Mouse (Mus musculus): Measurements from ENCODE around the gene H1fx. TPM values are rescaled to one million over a fixed set of nuclear protein-coding genes. Genes with fewer than 3 reads are reported as not detected.

The H1fx gene
- polyA plus RNA-seq, 1 experiment from 2014 or later = 43.6 TPM

DNA sequence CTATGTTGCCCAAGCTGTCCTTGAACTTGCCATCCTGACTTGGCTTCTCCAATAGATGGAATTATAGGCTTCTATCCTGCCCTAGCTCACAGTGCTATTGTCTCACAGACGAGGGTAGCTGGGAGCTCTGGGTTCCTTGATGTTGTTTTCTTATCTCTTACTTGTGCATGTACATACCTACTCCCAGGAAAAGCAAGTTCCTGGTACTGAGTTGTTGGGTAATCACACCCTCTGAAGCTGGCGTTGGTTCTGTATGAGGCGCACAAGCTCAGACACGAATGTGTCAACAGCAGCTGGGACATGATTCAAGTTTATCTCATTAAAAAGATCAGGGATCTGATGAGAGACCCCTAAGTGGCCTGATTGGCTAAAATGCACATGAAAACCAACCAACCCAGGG is 22.0 kb upstream of the H1fx start:
- Histone ChIP-seq H3K27me3 (no peaks in the 10 kb centered on the region), H3K4me1 (replicated peaks) (no peaks in the 10 kb centered on the region), H3K9me3 (no peaks in the 10 kb centered on the region), H3K4me3 (no peak overlapping the region), H3K4me2 (no peak overlapping the region), H3K27ac (replicated peaks) (no peak overlapping the region), H3K9ac (no peak overlapping the region), H3K36me3 (peaks cover 91% of the 10 kb centered on the region)
- no peak for ATAC-seq (ENCODE audit: low read depth)
- 89% methylated on average over 4 of the region's 4 CpGs for WGBS

DNA sequence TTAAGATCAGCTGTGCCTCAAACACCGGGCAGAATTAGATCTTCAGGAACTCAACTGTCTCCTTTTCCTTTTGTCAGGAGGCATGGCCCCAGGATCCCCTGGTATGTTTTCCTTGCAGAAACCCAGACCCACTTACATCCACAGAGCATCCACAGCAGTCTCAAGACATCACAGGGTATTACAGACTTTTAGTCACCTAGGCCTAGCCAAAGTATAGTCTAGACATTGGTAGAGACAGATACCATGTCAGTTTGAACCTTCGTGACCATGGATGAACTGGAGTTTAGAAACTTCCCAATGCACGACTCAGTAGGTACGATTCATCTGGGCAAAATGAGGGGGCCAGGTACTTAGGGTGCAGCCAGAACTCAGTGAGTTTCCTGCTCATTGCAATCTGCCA is 16.9 kb upstream of the H1fx start:
- Histone ChIP-seq H3K9ac (no peak overlapping the region), H3K27ac (replicated peaks) (no peak overlapping the region), H3K36me3 (peaks cover 52% of the 10 kb centered on the region), H3K4me2 (no peak overlapping the region), H3K27me3 (no peaks in the 10 kb centered on the region), H3K4me3 (no peak overlapping the region), H3K9me3 (no peaks in the 10 kb centered on the region), H3K4me1 (replicated peaks) (peaks cover 16% of the 10 kb centered on the region)
- 92% methylated on average over 4 of the region's 4 CpGs for WGBS
- ATAC-seq (ENCODE audit: low read depth) = no peak

DNA sequence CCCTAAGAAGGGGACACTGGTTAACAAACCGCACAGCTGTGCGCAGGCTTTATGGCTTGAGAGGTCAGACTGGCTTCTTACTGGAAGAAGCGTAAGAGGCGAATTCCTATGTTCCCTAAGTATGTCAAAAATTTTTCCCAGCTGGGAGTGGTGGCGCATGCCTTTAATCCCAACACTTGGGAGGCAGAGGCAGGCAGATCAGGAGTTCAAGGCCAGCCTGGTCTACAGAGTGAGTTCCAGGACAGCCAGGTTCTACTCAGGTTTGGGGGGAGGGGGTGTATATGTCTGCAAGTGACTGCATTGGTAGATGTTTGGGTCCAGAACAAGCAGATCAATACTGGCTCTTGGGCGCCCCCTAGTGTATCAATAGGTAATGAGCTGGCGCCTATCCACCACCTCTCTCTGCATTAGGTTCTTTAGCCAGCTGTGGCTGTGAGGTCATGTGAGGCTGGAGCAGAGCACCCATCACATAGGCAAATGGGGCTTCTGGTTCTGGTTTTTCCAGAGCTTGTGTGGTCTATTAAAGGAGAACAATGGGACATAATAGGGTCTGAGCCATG is 16.3 kb upstream of the H1fx start:
- H3K9ac ChIP-seq = no peak overlapping the region
- peak; percentile 10; the same call in 1 of the 2 replicates for ATAC-seq (ENCODE audit: low read depth)
- no peak overlapping the region for H3K4me3 ChIP-seq
- peaks cover 47% of the 10 kb centered on the region for H3K36me3 ChIP-seq
- 0 out of 2 replicates have a peak overlapping the region, but pooled peaks have one; percentile 23 for H3K27ac ChIP-seq (replicated peaks)
- no peaks in the 10 kb centered on the region for H3K27me3 ChIP-seq
- H3K4me2 ChIP-seq = no peak overlapping the region
- H3K9me3 ChIP-seq = no peaks in the 10 kb centered on the region
- WGBS = 61% methylated on average over 7 of the region's 7 CpGs
- H3K4me1 ChIP-seq (replicated peaks) = peaks cover 22% of the 10 kb centered on the region

DNA sequence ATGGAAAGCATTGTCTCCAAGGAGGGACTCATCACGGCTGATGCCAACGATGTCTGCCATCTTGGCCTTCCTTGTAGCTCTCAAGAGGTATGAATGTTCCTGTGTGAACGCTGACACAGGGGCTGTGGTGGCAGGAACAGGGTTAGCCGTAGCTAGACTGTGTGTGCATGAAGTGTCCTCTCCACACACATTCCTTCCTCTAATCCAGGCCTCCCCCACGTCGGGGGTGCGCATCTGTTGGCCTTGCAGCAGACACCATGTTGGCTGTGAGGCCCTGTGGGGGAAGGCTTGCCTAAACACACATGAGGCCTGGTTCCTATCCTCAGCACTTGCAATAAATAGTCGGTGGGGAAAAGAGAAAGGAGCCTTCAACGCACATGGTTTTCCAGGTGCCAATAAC is 15.2 kb upstream of the H1fx start:
- Histone ChIP-seq H3K27me3 (no peaks in the 10 kb centered on the region), H3K4me2 (no peak overlapping the region), H3K4me1 (replicated peaks) (peaks cover 34% of the 10 kb centered on the region), H3K9ac (no peak overlapping the region), H3K4me3 (no peak overlapping the region), H3K27ac (replicated peaks) (no peak overlapping the region), H3K36me3 (peaks cover 35% of the 10 kb centered on the region), H3K9me3 (no peaks in the 10 kb centered on the region)
- WGBS = 96% methylated on average over 9 of the region's 9 CpGs
- ATAC-seq (ENCODE audit: low read depth) = no peak

DNA sequence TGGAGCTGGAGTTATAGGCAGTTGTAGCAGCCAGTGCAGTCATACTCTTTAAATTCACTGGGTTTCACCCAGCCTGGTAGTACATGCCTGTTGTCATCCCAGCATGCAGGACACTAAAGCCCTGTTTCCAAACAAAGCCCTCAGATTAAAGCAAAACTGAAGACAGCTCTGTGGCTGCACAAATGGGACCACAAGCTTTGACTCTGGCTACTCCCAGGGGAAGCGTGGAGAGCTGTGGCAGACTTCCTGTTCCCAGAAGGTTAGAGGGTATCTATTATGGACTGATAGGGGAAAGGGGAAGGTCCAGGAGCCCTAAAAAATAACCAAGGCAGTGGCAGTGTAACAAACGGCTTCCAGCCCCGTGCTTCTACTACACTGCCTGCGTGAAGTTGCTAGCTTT is 14.1 kb upstream of the H1fx start:
- Histone ChIP-seq H3K36me3 (peaks cover 24% of the 10 kb centered on the region), H3K27me3 (no peaks in the 10 kb centered on the region), H3K4me2 (no peak overlapping the region), H3K4me3 (no peak overlapping the region), H3K27ac (replicated peaks) (peak overlapping the region; percentile 46; the same call in 1 of the 2 replicates), H3K9me3 (no peaks in the 10 kb centered on the region), H3K9ac (no peak overlapping the region), H3K4me1 (replicated peaks) (peaks cover 39% of the 10 kb centered on the region)
- 83% methylated on average over 4 of the region's 4 CpGs for WGBS
- no peak for ATAC-seq (ENCODE audit: low read depth)

DNA sequence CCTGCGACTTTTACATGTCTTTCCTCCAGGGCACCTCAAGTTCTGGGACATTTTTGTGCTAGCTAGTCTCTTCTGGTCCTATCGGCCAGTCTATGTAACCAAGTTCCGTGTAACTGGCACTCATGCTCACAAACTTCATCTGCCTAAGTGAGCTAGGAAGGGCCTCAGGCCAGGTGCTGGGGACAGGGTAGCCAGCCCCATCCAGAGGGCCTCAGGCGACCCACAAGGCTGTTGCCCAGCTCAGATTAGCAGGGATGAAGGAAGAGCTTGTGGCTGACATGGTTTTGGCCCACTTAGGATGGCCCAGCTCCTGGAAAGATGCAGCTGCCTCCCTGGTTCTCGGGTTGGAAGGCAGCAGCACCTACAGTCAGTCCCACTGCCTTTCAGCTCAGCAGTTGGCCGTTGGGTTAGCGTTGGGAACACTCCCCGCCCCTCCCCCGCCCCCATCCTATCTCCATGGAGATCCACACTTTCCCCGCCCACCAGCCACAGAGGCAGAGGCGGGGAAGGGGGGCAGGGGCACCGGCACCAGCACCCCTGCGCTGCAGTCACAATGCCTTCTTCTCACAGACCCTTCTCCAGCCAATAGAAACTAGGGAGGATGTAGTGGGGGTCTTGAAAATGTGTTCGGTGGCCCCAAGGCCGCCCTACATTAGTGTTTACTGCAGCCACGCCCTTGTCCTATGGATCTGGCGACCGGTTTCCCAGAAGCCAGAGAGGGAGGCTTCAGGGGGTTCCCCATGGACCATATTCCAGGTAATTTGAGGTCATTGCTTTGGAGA is 12.5 kb upstream of the H1fx start:
- peak overlapping the region; percentile 79 for H3K27ac ChIP-seq (replicated peaks)
- peak overlapping the region; percentile 65 for H3K9ac ChIP-seq
- H3K27me3 ChIP-seq = no peaks in the 10 kb centered on the region
- peak; percentile 89 for ATAC-seq (ENCODE audit: low read depth)
- WGBS = 6% methylated on average over 18 of the region's 18 CpGs
- H3K9me3 ChIP-seq = no peaks in the 10 kb centered on the region
- peak overlapping the region; percentile 33 for H3K4me3 ChIP-seq
- peaks cover 39% of the 10 kb centered on the region for H3K4me1 ChIP-seq (replicated peaks)
- peak overlapping the region; percentile 59 for H3K4me2 ChIP-seq
- peaks cover 17% of the 10 kb centered on the region; the same call in 1 of the 2 replicates for H3K36me3 ChIP-seq

DNA sequence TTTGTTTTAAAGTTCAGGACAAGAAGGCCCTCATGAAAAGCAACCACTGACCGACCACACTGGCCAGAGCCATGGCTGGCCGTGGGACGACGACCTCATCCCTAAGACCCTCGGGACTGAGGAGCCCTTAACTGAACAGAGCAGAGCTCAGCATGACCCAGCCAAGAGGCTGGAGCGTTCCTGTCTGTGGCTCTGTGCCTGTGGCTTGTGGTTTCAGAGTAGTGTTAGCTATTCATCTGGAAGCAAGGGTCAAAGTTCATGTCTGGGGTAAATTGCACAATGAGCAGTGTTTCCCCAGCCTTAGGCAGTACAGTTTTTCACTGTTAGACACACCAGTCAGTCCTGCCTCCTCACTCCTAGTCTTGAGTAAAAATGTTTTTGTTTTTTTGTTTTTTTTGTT is 11.3 kb upstream of the H1fx start:
- H3K9me3 ChIP-seq = no peaks in the 10 kb centered on the region
- H3K9ac ChIP-seq = no peak overlapping the region
- peaks cover 39% of the 10 kb centered on the region for H3K4me1 ChIP-seq (replicated peaks)
- H3K36me3 ChIP-seq = 0 out of 2 replicates have a peak, but pooled peaks cover 11% of the 10 kb centered on the region
- no peaks in the 10 kb centered on the region for H3K27me3 ChIP-seq
- 4% methylated on average over 6 of the region's 6 CpGs for WGBS
- no peak overlapping the region for H3K4me3 ChIP-seq
- ATAC-seq (ENCODE audit: low read depth) = no peak
- no peak overlapping the region for H3K4me2 ChIP-seq
- no peak overlapping the region for H3K27ac ChIP-seq (replicated peaks)

DNA sequence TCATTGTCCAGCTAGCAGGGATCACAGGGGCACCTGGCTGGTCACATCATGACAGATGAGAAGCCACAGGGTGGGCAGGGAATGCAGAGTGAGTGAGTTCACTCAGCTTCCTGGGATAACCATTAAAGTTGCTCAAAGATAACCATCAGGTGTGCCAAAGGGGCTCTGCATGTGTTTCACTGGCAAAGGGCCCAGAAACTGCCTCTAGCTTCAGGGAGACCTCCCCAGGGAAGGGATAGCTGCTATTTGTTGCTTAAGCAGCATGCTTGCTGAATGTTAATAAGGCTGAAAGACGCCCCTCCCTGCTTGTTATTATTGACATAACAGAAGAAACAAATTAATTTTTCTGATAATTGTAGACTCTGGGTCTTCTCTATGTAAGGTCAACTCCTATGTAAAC is 10.4 kb upstream of the H1fx start:
- peaks cover 18% of the 10 kb centered on the region; the same call in 1 of the 2 replicates for H3K36me3 ChIP-seq
- H3K4me2 ChIP-seq = no peak overlapping the region
- no peak overlapping the region; the same call in 1 of the 2 replicates for H3K27ac ChIP-seq (replicated peaks)
- H3K9ac ChIP-seq = no peak overlapping the region
- no peak overlapping the region for H3K4me3 ChIP-seq
- no peak for ATAC-seq (ENCODE audit: low read depth)
- H3K9me3 ChIP-seq = no peaks in the 10 kb centered on the region
- WGBS = 43% methylated on average over 1 of the region's 1 CpGs
- H3K4me1 ChIP-seq (replicated peaks) = peaks cover 39% of the 10 kb centered on the region
- no peaks in the 10 kb centered on the region for H3K27me3 ChIP-seq

DNA sequence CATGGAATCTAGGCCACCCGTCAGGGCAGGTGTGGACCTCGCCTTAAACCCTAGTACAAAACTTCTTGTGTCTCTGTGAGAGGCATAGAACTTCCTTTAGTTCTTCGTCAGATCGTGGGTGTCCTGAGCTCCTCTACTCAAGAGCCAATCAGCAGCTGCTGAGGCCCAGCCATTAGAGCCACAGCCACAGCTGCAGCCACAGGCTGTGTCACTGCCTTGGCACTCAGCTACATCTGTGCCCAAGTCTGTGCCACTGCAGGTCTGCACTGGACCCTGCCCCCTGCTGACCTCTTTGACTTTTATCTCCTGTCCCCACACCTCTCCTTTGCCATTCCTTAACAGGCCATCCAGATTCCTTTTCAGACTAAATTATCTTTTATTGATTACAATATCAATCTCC is 9.8 kb upstream of the H1fx start:
- Histone ChIP-seq H3K36me3 (peaks cover 21% of the 10 kb centered on the region), H3K4me3 (no peak overlapping the region), H3K4me1 (replicated peaks) (peaks cover 39% of the 10 kb centered on the region), H3K27me3 (no peaks in the 10 kb centered on the region), H3K9me3 (no peaks in the 10 kb centered on the region), H3K9ac (no peak overlapping the region), H3K4me2 (no peak overlapping the region), H3K27ac (replicated peaks) (no peak overlapping the region)
- no peak for ATAC-seq (ENCODE audit: low read depth)
- WGBS = 66% methylated on average over 4 of the region's 4 CpGs

DNA sequence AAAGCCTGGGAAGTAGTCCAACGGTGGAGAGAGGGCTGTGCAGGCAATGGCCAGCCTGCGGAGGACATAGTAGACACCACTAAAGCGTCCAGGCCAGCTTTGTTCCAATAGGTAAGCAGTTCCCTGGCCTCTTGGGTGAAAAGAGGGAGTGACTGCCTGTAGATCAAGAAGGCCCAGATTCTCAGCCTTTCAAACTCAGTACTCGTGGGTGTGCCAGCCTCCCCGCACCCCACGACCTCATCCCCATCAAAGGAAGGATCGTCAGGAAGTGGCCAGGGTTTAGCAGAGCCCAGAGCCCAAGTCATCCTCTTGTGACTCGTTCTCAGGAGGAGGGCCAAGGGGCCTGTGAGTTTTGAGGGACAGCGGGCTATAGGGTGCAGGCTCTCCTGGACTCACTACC is 1.1 kb upstream of the H1fx start:
- Histone ChIP-seq H3K4me2 (peak overlapping the region; percentile 81), H3K9ac (peak overlapping the region; percentile 96), H3K27me3 (no peaks in the 10 kb centered on the region), H3K4me1 (replicated peaks) (peaks cover 24% of the 10 kb centered on the region), H3K27ac (replicated peaks) (no peak overlapping the region; the same call in 1 of the 2 replicates), H3K4me3 (peak overlapping the region; percentile 99), H3K9me3 (no peaks in the 10 kb centered on the region), H3K36me3 (peaks cover 36% of the 10 kb centered on the region)
- WGBS = 73% methylated on average over 9 of the region's 9 CpGs
- no peak for ATAC-seq (ENCODE audit: low read depth)

DNA sequence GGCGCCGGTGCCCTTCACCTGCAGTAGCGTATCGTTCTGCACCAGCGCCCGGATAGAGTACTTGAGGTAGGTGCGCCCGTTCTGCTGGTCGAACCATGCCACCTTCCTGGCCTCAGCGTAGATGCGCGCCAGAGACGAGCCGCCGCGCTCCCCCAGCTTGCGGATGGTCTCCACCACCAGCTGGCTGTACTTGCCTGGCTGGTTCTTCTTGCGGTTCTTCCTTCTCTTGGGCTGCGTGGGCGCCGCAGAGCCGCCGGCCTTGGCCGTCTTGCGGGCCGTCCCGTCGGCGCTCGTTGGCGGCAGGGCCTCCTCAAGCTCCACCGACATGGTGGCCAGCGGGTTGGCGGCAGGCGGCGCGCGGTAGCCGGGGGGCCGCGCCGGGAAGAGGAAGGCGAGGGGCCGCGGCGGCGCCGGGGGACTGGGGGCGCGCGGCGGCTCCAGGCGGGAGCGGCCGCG is 379 bp downstream of the H1fx start:
- WGBS = under 1% methylated on average over 40 of the region's 56 CpGs
- Histone ChIP-seq H3K4me2 (peak overlapping the region; percentile 81), H3K4me1 (replicated peaks) (peaks cover 24% of the 10 kb centered on the region), H3K36me3 (peaks cover 22% of the 10 kb centered on the region), H3K4me3 (peak overlapping the region; percentile 99), H3K9ac (peak overlapping the region; percentile 96), H3K27ac (replicated peaks) (peak overlapping the region; percentile 95), H3K9me3 (no peaks in the 10 kb centered on the region), H3K27me3 (no peaks in the 10 kb centered on the region)
- ATAC-seq (ENCODE audit: low read depth) = peak; percentile 64

DNA sequence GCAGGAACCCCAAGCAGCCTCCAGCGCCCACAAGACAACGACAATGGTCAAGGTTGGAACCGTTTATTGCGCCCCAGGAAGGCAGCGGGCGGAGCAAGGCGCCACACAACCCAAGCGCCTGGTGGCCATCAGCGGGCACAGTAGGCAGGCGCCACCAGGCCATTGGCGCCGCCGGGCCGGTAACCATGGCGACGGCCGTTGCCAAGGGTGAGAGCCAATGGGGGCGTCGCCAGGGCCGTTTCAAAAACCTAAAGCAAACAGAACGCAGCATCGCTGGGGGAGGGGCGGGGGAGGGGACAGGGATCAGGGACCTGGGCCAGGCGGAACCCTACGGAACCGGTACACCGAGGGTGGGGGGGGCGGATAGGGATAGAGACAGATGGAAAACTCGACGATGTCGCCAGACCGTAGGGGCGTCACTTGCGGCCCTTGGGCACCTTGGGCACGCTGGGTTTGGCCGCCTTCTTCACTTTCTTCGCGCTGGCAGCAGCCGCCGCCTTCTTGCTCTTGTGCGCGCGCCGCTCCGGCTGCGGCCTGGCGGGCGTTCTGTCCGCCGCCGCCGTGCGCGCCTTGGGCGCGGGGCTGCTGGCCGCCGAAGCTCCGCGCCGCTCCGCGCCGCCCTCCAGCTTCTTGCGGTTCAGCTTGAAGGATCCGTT is 935 bp downstream of the H1fx start:
- Histone ChIP-seq H3K4me2 (peak overlapping the region; percentile 81), H3K9ac (peak overlapping the region; percentile 96), H3K9me3 (no peaks in the 10 kb centered on the region), H3K36me3 (peaks cover 21% of the 10 kb centered on the region), H3K4me1 (replicated peaks) (peaks cover 24% of the 10 kb centered on the region), H3K4me3 (peak overlapping the region; percentile 99), H3K27me3 (no peaks in the 10 kb centered on the region), H3K27ac (replicated peaks) (peak overlapping the region; percentile 95)
- peak; percentile 90 for ATAC-seq (ENCODE audit: low read depth)
- WGBS = under 1% methylated on average over 59 of the region's 66 CpGs
